Mouse (Mus musculus) left cerebral cortex, adult 2 months (tissue): ENCODE results near the gene Lsm2. TPM values are rescaled to one million over a fixed set of nuclear protein-coding genes. Genes with fewer than 3 reads are reported as not detected.
A peak's percentile ranks its signal among the peaks of the same experiment; 100 is the strongest.
"Not testable (repeated sequence)": the region's sequence is repeated elsewhere in the genome, so short reads cannot be mapped to it uniquely, and the experiment has no call there.

Experiments
- DNase-seq, 2 experiments: peaks; one replicate each; pipeline ENCODE4 v3.0.0; 2021 to 2022; ENCODE audit warnings: low spot score in 2 of 2, mixed read lengths in 1 of 2; ENCODE audit errors: extremely low spot score in 1 of 2
- H3K27ac ChIP-seq: fragments of 200-600 bp; 2 replicates; pipeline ENCODE4 v1.8.1; 2022
- H3K4me3 ChIP-seq: fragments of 200-600 bp; 2 replicates; pipeline ENCODE4 v1.8.1; 2022
- CTCF ChIP-seq: fragments of 200-600 bp; IDR thresholded peaks from 2 replicates; pipeline ENCODE4 v1.8.1; 2022; ENCODE audit warnings: antibody characterized with exemption, mild to moderate bottlenecking, moderate library complexity
- intact Hi-C: fragments of 180-260 bp; cut with DNase I; formaldehyde crosslinking; loops from one replicate; pipeline ENCODE4 v1.15.1; 2025
- total RNA-seq, 2 experiments: library from RNA; stranded (reverse); gene quantifications; 2 replicates each; pipeline ENCODE4 v1.2.3; 2021

Gene Lsm2
- total RNA-seq, 2 experiments from 2014 or later, result 15.8 to 18.4 TPM

- peak overlapping the region; percentile 59 for H3K4me3 ChIP-seq
- intact Hi-C loops, result no loop called here
- DNase-seq, result no peak
- no peak for TF ChIP-seq CTCF
- H3K27ac ChIP-seq, result peak overlapping the region; percentile 91
These were observed 21.7 kb upstream of the Lsm2 start for GRCm38 (mm10) chr17:34959881-34960515.

DNA sequence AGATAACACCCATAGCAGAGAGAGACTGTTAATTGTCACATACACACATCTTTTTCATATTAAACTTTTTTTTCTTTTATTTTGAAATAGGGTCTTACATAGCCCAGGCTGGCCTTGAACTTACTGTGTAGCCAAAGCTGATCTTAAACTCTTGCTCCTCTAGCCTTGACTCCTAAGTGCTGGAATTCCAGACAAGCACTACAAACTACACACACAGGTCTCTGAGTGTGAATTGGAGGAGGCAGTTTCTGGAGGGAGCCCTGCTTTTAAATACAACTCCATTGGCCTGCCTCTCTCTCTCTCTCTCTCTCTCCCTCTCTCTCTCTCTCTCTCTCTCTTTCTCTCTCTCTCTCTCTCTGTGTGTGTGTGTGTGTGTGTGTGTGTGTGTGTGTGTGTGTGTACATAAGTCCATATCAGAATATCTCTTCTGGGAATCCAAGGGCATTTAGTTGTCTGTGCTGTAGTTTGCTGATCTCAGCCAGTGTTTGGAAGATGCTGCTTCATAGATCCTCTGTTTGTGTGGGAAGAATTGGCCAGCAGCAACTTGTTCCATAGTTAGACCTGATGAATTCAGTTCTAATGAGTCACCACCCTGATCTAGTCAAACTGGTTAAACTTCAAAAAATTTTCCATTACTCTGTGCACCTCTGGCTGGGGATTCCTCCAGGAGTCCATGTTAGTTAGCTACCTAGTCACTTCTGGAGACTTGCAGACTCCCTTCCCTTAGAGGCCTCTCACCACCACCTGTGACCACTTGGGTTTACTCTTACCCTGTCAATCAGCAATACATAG lies 20.8 kb upstream of the Lsm2 start:
- DNase-seq, result no peak
- Histone ChIP-seq H3K4me3 (no peak overlapping the region), H3K27ac (peak overlapping the region; percentile 28; the same call in 1 of the 2 replicates)
- TF ChIP-seq CTCF, result no peak
- intact Hi-C loops, result no loop called here

DNA sequence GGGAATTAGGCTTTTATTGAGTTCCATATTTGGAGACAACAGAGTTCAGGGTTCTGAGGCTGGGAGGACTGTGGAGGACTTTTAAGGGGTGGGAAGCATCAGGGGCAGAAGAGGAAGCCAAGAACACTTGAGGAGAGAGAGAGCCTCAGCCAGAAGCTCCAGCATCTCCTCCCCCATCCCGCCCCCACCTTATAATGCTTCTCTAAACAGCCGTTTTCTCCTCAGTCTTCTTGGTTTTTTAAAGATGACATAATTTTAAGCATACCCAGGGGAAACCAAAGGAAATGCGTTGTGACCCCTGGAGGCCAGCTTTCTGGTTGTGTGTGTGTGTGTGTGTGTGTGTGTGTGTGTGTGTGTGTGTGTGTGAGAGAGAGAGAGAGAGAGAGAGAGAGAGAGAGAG lies 19.5 kb upstream of the Lsm2 start:
- Histone ChIP-seq H3K27ac (no peak overlapping the region; the same call in 1 of the 2 replicates), H3K4me3 (no peak overlapping the region)
- DNase-seq, result no peak
- TF ChIP-seq CTCF, result no peak
- intact Hi-C loops, result no loop called here

DNA sequence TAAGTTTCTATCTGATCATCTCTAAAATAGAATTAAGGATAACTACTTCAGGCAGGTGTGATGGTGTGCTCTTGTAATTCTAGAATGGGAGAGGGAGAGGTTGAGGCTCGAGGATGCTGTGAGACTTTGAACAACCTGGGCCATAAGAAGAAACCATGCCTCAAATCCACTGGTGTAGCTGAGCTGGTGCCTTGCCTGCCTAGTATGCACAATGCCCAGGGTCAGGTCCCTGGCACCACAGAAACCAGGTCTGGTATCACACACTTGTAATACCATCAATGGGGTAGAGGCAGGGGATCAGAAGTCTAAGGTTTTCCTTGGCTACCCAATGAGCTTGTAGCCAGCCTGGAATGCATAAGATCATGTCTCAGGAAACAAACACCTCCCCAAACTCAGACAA lies 18.8 kb upstream of the Lsm2 start:
- no peak overlapping the region for H3K4me3 ChIP-seq
- H3K27ac ChIP-seq, result no peak overlapping the region
- intact Hi-C loops, result no loop called here
- TF ChIP-seq CTCF, result no peak
- no peak for DNase-seq

- intact Hi-C loops, result no loop called here
- Histone ChIP-seq H3K27ac (no peak overlapping the region), H3K4me3 (no peak overlapping the region)
- no peak for TF ChIP-seq CTCF
- no peak for DNase-seq
These were observed 17.0 kb upstream of the Lsm2 start for GRCm38 (mm10) chr17:34964640-34965049.

GRCm38 (mm10) chr17:34965627-34966026 lies 16.0 kb upstream of the Lsm2 start:
- no peak overlapping the region for H3K4me3 ChIP-seq
- intact Hi-C loops, result no loop called here

GRCm38 (mm10) chr17:34969822-34970221 lies 11.8 kb upstream of the Lsm2 start, which contains the start of gene Gm20481:
TSS of gene Gm20481 (plus strand) at chr17:34969912.
- H3K27ac ChIP-seq, H3K4me3 ChIP-seq, intact Hi-C loops, DNase-seq: not testable (repeated sequence)

More at GRCm38 (mm10) chr17:34965627-34966026, 16.0 kb upstream of the Lsm2 start:
- DNase-seq, result no peak
- TF ChIP-seq CTCF, result no peak
- no peak overlapping the region for H3K27ac ChIP-seq

DNA sequence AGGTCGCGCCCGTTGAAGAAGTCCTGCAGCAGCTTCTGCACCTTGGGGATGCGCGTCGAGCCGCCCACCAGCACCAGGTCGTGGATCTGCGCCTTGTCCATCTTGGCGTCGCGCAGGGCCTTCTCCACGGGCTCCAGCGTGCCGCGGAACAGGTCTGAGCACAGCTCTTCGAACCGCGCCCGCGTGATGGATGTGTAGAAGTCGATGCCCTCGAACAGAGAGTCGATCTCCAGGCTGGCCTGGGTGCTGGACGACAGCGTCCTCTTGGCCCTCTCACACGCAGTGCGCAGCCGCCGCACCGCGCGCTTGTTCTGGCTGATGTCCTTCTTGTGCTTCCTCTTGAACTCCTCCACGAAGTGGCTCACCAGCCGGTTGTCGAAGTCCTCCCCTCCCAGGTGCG lies 10.8 kb upstream of the Lsm2 start:
- H3K27ac ChIP-seq, H3K4me3 ChIP-seq, intact Hi-C loops, DNase-seq: not testable (repeated sequence)

DNA sequence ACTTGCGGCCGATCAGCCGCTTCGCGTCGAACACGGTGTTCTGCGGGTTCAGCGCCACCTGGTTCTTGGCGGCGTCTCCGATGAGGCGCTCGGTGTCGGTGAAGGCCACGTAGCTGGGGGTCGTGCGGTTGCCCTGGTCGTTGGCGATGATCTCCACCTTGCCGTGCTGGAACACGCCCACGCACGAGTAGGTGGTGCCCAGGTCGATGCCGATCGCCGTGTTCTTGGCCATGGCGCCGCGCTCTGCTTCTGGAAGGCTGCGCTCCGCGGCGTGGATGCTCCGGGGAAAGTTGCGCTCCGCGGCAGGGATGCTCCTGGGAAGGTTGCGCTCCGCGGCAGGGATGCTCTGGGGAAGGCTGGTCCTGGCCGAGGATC lies 10.0 kb upstream of the Lsm2 start:
- H3K27ac ChIP-seq, DNase-seq, intact Hi-C loops: not testable (repeated sequence)
- H3K4me3 ChIP-seq, result peak overlapping the region; percentile 52

GRCm38 (mm10) chr17:34972069-34972749 lies 9.5 kb upstream of the Lsm2 start, which contains the start of the genes Hspa1a and Hspa1l:
TSS of gene Hspa1a (minus strand) at chr17:34972156.
TSS of gene Hspa1l (plus strand) at chr17:34972703.
- Histone ChIP-seq H3K27ac (peak within 1 kb of the TSS; percentile 29; the same call in 1 of the 2 replicates), H3K4me3 (peak within 1 kb of the TSS; percentile 52)
- intact Hi-C loops, result not testable (repeated sequence)
- peak; percentile 73 to 74 for DNase-seq

DNA sequence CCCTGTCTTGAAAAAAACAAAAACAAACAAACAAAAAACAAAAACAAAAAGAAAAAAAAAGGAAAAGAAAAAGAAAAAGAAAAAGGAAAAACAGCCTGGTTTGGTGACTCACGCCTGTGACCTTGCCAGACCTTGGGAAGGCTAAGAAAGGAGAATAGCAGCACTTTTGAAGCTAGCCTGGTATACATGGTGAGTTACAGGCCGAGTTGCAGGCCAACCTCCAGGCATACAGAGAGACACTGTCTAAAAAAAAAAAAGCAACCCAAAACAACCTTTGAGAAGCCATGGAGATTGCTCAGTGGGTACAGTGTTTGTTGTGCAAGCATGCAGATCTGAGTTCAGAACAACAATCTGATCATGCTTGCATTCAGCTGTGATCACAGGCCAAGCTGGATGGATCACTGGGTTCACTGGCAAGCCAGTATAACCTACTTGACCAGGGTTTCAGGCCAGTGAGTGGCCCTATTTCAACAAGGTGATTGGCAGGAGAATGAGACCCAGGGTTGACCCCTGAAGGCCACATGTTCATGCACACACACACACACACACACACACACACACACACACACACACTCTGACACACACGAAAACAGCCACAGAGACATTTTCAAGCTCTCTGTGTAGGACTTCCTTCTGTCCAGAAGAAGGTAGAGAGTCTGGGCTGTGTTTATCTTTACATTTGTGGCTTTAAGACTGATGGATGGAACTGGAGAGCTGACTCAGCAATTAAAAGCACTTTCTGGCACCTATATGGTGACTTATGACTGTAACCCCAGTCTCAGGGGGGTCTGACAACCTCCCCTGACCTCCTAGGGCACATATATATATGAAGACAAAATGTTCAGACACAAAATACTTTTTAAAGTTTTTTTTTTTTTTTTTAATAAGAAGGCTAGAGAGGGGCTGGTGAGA lies 5.8 kb upstream of the Lsm2 start:
- no peak overlapping the region for H3K27ac ChIP-seq
- no peak for TF ChIP-seq CTCF
- DNase-seq, result no peak
- intact Hi-C loops, result no loop called here
- H3K4me3 ChIP-seq, result no peak overlapping the region
